Mouse (Mus musculus): Measurements from ENCODE around the gene Arhgef3.

GRCm38 (mm10) chr14:27230262-27231022 is 115.7 kb downstream of the Arhgef3 start:
- TF ChIP-seq CTCF (IDR thresholded peaks at IDR 0.05; ENCODE audit: low read depth, low read length) (no peak), POLR2A (IDR thresholded peaks at IDR 0.05; ENCODE audit: insufficient read depth, low read length) (no peak)
